In the genomic region with DNA sequence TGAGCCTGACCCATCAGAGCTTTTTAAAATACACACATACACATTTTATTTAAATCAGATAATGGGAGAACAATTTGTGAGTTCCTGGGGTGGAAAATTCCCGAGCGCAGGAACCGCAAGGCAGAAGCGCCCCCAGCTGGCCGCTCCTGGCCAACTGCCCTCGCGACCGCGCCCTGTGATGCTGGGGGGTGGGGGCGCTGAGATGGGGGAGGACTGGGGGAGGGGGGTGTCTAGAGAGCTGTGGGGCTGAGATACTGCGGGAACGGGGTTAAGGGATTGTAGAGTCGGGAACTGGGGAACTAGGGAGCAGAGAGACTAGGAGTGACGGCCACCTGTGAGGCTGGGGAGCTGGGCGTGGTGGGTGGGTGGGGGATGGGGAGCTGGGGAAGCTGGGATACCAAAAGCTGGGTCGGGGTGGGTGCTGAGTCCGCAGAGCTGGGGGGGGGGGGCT, we compare ENCODE assay signal across 8 mouse cellular contexts. TPM values are rescaled to one million over a fixed set of nuclear protein-coding genes. Genes with fewer than 3 reads are reported as not detected.
A peak's percentile ranks its signal among the peaks of the same experiment; 100 is the strongest.
DNase-seq lines count a peak whose midpoint lies in the region; ATAC-seq and TF ChIP-seq lines count a peak whose summit lies in the region.

No protein-coding gene starts in this region.

- no peaks in the 10 kb centered on the region for H3K36me3 ChIP-seq in MEL (ENCODE audit: control insufficient read depth in 1 of 2, insufficient read depth in 2 of 2, low read length in 2 of 2)
- no peaks in the 10 kb centered on the region for H3K36me3 ChIP-seq in forebrain, embryonic 16.5 days (ENCODE audit: control insufficient read depth, insufficient read depth)
- H3K36me3 ChIP-seq in lung, embryonic 16.5 days (ENCODE audit: control insufficient read depth, insufficient read depth, low read length): no peaks in the 10 kb centered on the region

- H3K27me3 ChIP-seq in MEL (ENCODE audit: control insufficient read depth in 1 of 2, insufficient read depth in 2 of 2, low read length in 2 of 2): no peaks in the 10 kb centered on the region; a peak in 1 of 4 replicates
- no peaks in the 10 kb centered on the region for H3K27me3 ChIP-seq in forebrain, embryonic 16.5 days (replicated peaks; ENCODE audit: control insufficient read depth, insufficient read depth, low read length)
- H3K27me3 ChIP-seq in lung, embryonic 16.5 days (ENCODE audit: control insufficient read depth, insufficient read depth, low read depth, low read length): no peaks in the 10 kb centered on the region

- DNase-seq in MEL (ENCODE audit: low read depth, low spot score): peak; percentile 27
- peak; percentile 73 for DNase-seq in cerebellum, adult 11 months
- peak; percentile 85 for DNase-seq in heart, postnatal 4 days
- DNase-seq in layer of hippocampus, adult 9-11 months: peak; percentile 55
- peak; percentile 74 to 83 for DNase-seq in right cerebral cortex, postnatal 10 days (ENCODE audit: low spot score in 2 of 2)

- no peaks in the 10 kb centered on the region for H3K9me3 ChIP-seq in MEL (replicated peaks; ENCODE audit: insufficient read depth, low read length)
- H3K9me3 ChIP-seq in forebrain, embryonic 16.5 days (ENCODE audit: control insufficient read depth, low read length): no peaks in the 10 kb centered on the region
- no peaks in the 10 kb centered on the region for H3K9me3 ChIP-seq in lung, embryonic 16.5 days (ENCODE audit: control insufficient read depth, low read length)

- no peaks in the 10 kb centered on the region for H3K79me2 ChIP-seq in MEL (ENCODE audit: control insufficient read depth, insufficient read depth, low read length, poor library complexity)

- no peak for TF ChIP-seq EP300 in MEL (IDR thresholded peaks at IDR 0.05; ENCODE audit: low read depth in 1 of 2, low read length in 2 of 2)

- WGBS in forebrain, embryonic 16.5 days: 0% methylated on average over 15 of the region's 17 CpGs
- WGBS in lung, embryonic 16.5 days: 1% methylated on average over 15 of the region's 17 CpGs

- peak overlapping the region; percentile 75 for H3K4me2 ChIP-seq in forebrain, embryonic 16.5 days (ENCODE audit: low read length)
- H3K4me2 ChIP-seq in lung, embryonic 16.5 days (ENCODE audit: low read depth, low read length): peak overlapping the region; percentile 85

- peak overlapping the region in 1 of 2 experiments; percentile 2; a peak in 1 of 4 replicates for H3K4me3 ChIP-seq in MEL (ENCODE audit: control insufficient read depth in 1 of 2, insufficient read depth in 1 of 2, low read depth in 2 of 2, low read length in 2 of 2)
- H3K4me3 ChIP-seq in forebrain, embryonic 16.5 days (replicated peaks; ENCODE audit: low read length): peak overlapping the region; percentile 46
- H3K4me3 ChIP-seq in lung, embryonic 16.5 days (ENCODE audit: low read length): peak overlapping the region; percentile 53

- H3K9ac ChIP-seq in MEL (ENCODE audit: control insufficient read depth, low read depth, low read length, poor library complexity, severe bottlenecking): 0 out of 2 replicates have a peak overlapping the region, but pooled peaks have one; percentile 3
- H3K9ac ChIP-seq in forebrain, embryonic 16.5 days (replicated peaks; ENCODE audit: low read depth, low read length): peak overlapping the region; percentile 63
- H3K9ac ChIP-seq in lung, embryonic 16.5 days (ENCODE audit: low read length): peak overlapping the region; percentile 70

- peak; percentile 12 to 81 (median 54); a peak in 5 of 6 replicates for TF ChIP-seq CTCF in MEL (IDR thresholded peaks at IDR 0.05 in 2 of 3, conservative IDR thresholded peaks at IDR 0.05 in 1 of 3; ENCODE audit: control insufficient read depth in 1 of 3, insufficient read depth in 1 of 3, low read depth in 2 of 3, low read length in 3 of 3, poor library complexity in 1 of 3, severe bottlenecking in 1 of 3)

- no peak for TF ChIP-seq POLR2A in MEL (IDR thresholded peaks at IDR 0.05; ENCODE audit: control insufficient read depth in 1 of 2, insufficient read depth in 1 of 2, low read depth in 1 of 2, low read length in 2 of 2, poor library complexity in 1 of 2)

- peak; percentile 51 for TF ChIP-seq RAD21 in MEL (IDR thresholded peaks at IDR 0.05; ENCODE audit: low read depth, low read length)

- peak; percentile 59 for ATAC-seq in forebrain, embryonic 16.5 days
- peak; percentile 55 for ATAC-seq in lung, embryonic 16.5 days (ENCODE audit: low read depth)
- ATAC-seq in monocyte, adult 5-6 weeks (replicated peaks; ENCODE audit: insufficient number of reproducible peaks, low FRiP score, low TSS enrichment, poor library complexity, severe bottlenecking): no peak

- no peak overlapping the region for H3K27ac ChIP-seq in MEL (ENCODE audit: control insufficient read depth, low read depth, low read length)
- no peak overlapping the region for H3K27ac ChIP-seq in forebrain, embryonic 16.5 days (ENCODE audit: low read length)
- H3K27ac ChIP-seq in lung, embryonic 16.5 days (ENCODE audit: low read length): peak overlapping the region; percentile 75

- no peaks in the 10 kb centered on the region for H3K4me1 ChIP-seq in MEL (ENCODE audit: control insufficient read depth in 1 of 2, insufficient read depth in 2 of 2, low read length in 2 of 2)
- H3K4me1 ChIP-seq in forebrain, embryonic 16.5 days (replicated peaks; ENCODE audit: control insufficient read depth, insufficient read depth, low read length): peaks cover 22% of the 10 kb centered on the region
- H3K4me1 ChIP-seq in lung, embryonic 16.5 days (replicated peaks; ENCODE audit: control insufficient read depth, insufficient read depth, low read length): peaks cover 29% of the 10 kb centered on the region

TF ChIP-seq in MEL, 35 proteins besides CTCF, POLR2A, EP300 and RAD21:
- TF ChIP-seq SIN3A (IDR thresholded peaks at IDR 0.05; ENCODE audit: low read length) (no peak), POLR2AphosphoS2 (IDR thresholded peaks at IDR 0.05; ENCODE audit: low read length) (no peak), ETS1 (IDR thresholded peaks at IDR 0.05; ENCODE audit: low read depth, low read length) (no peak), TCF12 (IDR thresholded peaks at IDR 0.05; ENCODE audit: low read depth, low read length) (no peak), MAZ (IDR thresholded peaks at IDR 0.05; ENCODE audit: low read depth, low read length) (peak; percentile 22; the same call in 1 of the 2 replicates), MEF2A (IDR thresholded peaks at IDR 0.05; ENCODE audit: extremely low read depth, insufficient replicate concordance, low read depth, low read length, poor library complexity, severe bottlenecking) (no peak), CHD2 (IDR thresholded peaks at IDR 0.05; ENCODE audit: low read length) (no peak), MYB (IDR thresholded peaks at IDR 0.05; ENCODE audit: low read depth, low read length) (no peak), SMC3 (IDR thresholded peaks at IDR 0.05; ENCODE audit: low read depth, low read length) (peak; percentile 50), HCFC1 (IDR thresholded peaks at IDR 0.05; ENCODE audit: low read depth, low read length) (no peak), ZMIZ1 (IDR thresholded peaks at IDR 0.05; ENCODE audit: low read depth, low read length) (no peak), TBP (IDR thresholded peaks at IDR 0.05; ENCODE audit: low read depth, low read length) (no peak), RCOR1 (IDR thresholded peaks at IDR 0.05; ENCODE audit: low read depth, low read length) (no peak), MXI1 (IDR thresholded peaks at IDR 0.05; ENCODE audit: low read depth, low read length) (no peak), ZC3H11A (IDR thresholded peaks at IDR 0.05; ENCODE audit: low read depth, low read length) (peak; percentile 55), NRF1 (IDR thresholded peaks at IDR 0.05; ENCODE audit: insufficient read depth, low read depth, low read length, poor library complexity, severe bottlenecking) (no peak), KAT2A (conservative IDR thresholded peaks at IDR 0.05; ENCODE audit: low read depth, low read length) (no peak), USF2 (IDR thresholded peaks at IDR 0.05; ENCODE audit: borderline replicate concordance in 1 of 2, insufficient read depth in 1 of 2, low read depth in 1 of 2, low read length in 2 of 2) (no peak), ZKSCAN1 (IDR thresholded peaks at IDR 0.05; ENCODE audit: low read depth, low read length) (no peak), USF1 (IDR thresholded peaks at IDR 0.05; ENCODE audit: low read depth, low read length) (no peak)

RNA-seq across cellular contexts. Expression of a gene that starts 33.2 kb away (rescaled TPM):
- total RNA-seq in MEL (2012; rRNA removed): 1.8 TPM in 2 replicates
- 1 to 10 TPM in 1 of 2 experiments, not detected in 1; 2.3 TPM for polyA plus RNA-seq in MEL (2012; ENCODE audit: insufficient read depth in 1 of 2, insufficient read length in 2 of 2, low read depth in 1 of 2, low replicate concordance in 2 of 2, missing spikeins in 1 of 2)
- 10.2 and 11.3 TPM in 2 replicates for polyA plus RNA-seq in forebrain, embryonic 16.5 days (2015; fragmentation: Nextera tagmentation; extraction: Ambion mirVana)
- total RNA-seq in heart, postnatal 4 days (2021): 10 to 100 TPM in 1 of 2 experiments, 1 to 10 TPM in 1; 8.8 to 10.4 TPM
- polyA plus RNA-seq in lung, embryonic 16.5 days (2015; fragmentation: Nextera tagmentation; extraction: Ambion mirVana): 43.1 and 49.9 TPM in 2 replicates
- 14.6 to 39.1 TPM (median 19.1 TPM) in 3 replicates for total RNA-seq in monocyte, adult 5-6 weeks (2017)

RNA-seq across cellular contexts. Expression of a gene that starts 40.3 kb away (rescaled TPM):
- total RNA-seq in MEL (2012; rRNA removed): 8.6 and 8.8 TPM in 2 replicates
- 10 to 100 TPM in 1 of 2 experiments, not detected in 1; 12.5 TPM for polyA plus RNA-seq in MEL (2012; ENCODE audit: insufficient read depth in 1 of 2, insufficient read length in 2 of 2, low read depth in 1 of 2, low replicate concordance in 2 of 2, missing spikeins in 1 of 2)
- 74.6 and 92.8 TPM in 2 replicates for polyA plus RNA-seq in forebrain, embryonic 16.5 days (2015; fragmentation: Nextera tagmentation; extraction: Ambion mirVana)
- total RNA-seq in heart, postnatal 4 days (2021): 10 to 100 TPM; 33.6 to 34.7 TPM
- polyA plus RNA-seq in lung, embryonic 16.5 days (2015; fragmentation: Nextera tagmentation; extraction: Ambion mirVana): 24.4 and 28.7 TPM in 2 replicates
- total RNA-seq in monocyte, adult 5-6 weeks (2017): 1.7 to 2.5 TPM in 2 of 3 replicates, not detected in the other

Comparison
In these comparisons a context has a peak if more than half of its experiments do, and no peak if none do; other contexts are left out.
1. DNase-seq: peak in every context shown above with its lines; median percentile 85 in heart, postnatal 4 days; 78 in right cerebral cortex, postnatal 10 days; 73 in cerebellum, adult 11 months; 55 in layer of hippocampus, adult 9-11 months; 27 in MEL.
2. H3K9ac ChIP-seq: peak in every context shown above with its lines; median percentile 70 in lung, embryonic 16.5 days; 63 in forebrain, embryonic 16.5 days; 3 in MEL.